Mouse (Mus musculus): ENCODE results near the gene Pold4. TPM values are rescaled to one million over a fixed set of nuclear protein-coding genes. Genes with fewer than 3 reads are reported as not detected.

Pold4 gene
- total RNA-seq (2012; rRNA removed) (35.0 and 53.4 TPM in 2 replicates), total RNA-seq (2014; rRNA removed) (61.5 and 76.4 TPM in 2 replicates), polyA plus RNA-seq (2012; ENCODE audit: insufficient read length, low read depth) (35.1 and 36.8 TPM in 2 replicates)

- H3K4me1 ChIP-seq (ENCODE audit: control insufficient read depth in 1 of 2, insufficient read depth in 2 of 2): peaks cover 24 to 57% of the 10 kb centered on the region in 2 experiments
- H3K4me3 ChIP-seq (replicated peaks in 1 of 3; ENCODE audit: low read depth in 2 of 3, low read length in 2 of 3, poor library complexity in 1 of 3): peak within 1 kb of the TSS; percentile 63 to 75 (median 68)
- peak; percentile 99 for DNase-seq (ENCODE audit: extremely low read depth)
- peaks cover 0 to 5% of the 10 kb centered on the region in 2 experiments for H3K36me3 ChIP-seq (replicated peaks in 1 of 2; ENCODE audit: control insufficient read depth in 1 of 2, insufficient read depth in 1 of 2, low read length in 1 of 2)
- H3K9ac ChIP-seq (ENCODE audit: insufficient read depth, low read depth): peak within 1 kb of the TSS; percentile 82
- dilution Hi-C loops (cut with MboI; ENCODE audit: extremely low pct_ligation_motif_present, extremely low pct_unique_long_range_greater_than_20kb, low sequenced_read_pairs) (no loop called here), in situ Hi-C loops (cut with MboI; ENCODE audit: low pct_ligation_motif_present, low pct_unique_long_range_greater_than_20kb, low sequenced_read_pairs) (no loop called here)
- no peaks in the 10 kb centered on the region for H3K79me2 ChIP-seq (replicated peaks; ENCODE audit: control insufficient read depth, extremely low read depth, insufficient read depth, poor library complexity, severe bottlenecking)
- peak within 1 kb of the TSS; percentile 88 for H3K27ac ChIP-seq (ENCODE audit: insufficient read depth, low read depth)
- no peaks in the 10 kb centered on the region for H3K9me3 ChIP-seq (replicated peaks; ENCODE audit: low read length)
- H3K27me3 ChIP-seq (replicated peaks): peaks cover 8% of the 10 kb centered on the region
- peak within 1 kb of the TSS; percentile 95 for H3K4me2 ChIP-seq (ENCODE audit: insufficient read depth, low read depth, poor library complexity, severe bottlenecking)
- TF ChIP-seq RAD21 (IDR thresholded peaks at IDR 0.05; ENCODE audit: low read depth, low read length) (no peak), BHLHE40 (IDR thresholded peaks at IDR 0.05; ENCODE audit: low read depth, low read length) (no peak; the same call in 1 of the 2 replicates), CHD1 (IDR thresholded peaks at IDR 0.05; ENCODE audit: low read depth, low read length) (0 out of 2 replicates have a peak, but pooled peaks have one; percentile 43), SIN3A (IDR thresholded peaks at IDR 0.05; ENCODE audit: low read length) (peak; percentile 72), KAT2A (IDR thresholded peaks at IDR 0.05; ENCODE audit: insufficient replicate concordance, low read length) (peak; percentile 86; the same call in 1 of the 2 replicates), ZKSCAN1 (IDR thresholded peaks at IDR 0.05; ENCODE audit: borderline replicate concordance, low read depth, low read length) (no peak), TCF12 (IDR thresholded peaks at IDR 0.05; ENCODE audit: low read depth, low read length) (peak; percentile 79), ETS1 (conservative IDR thresholded peaks at IDR 0.05; ENCODE audit: low read depth, low read length) (peak; percentile 88), MXI1 (IDR thresholded peaks at IDR 0.05; ENCODE audit: low read depth, low read length) (peak; percentile 48; the same call in 1 of the 2 replicates), HCFC1 (IDR thresholded peaks at IDR 0.05; ENCODE audit: low read depth, low read length) (peak; percentile 67), SMC3 (IDR thresholded peaks at IDR 0.05; ENCODE audit: low read depth, low read length) (no peak), POLR2A (IDR thresholded peaks at IDR 0.05; ENCODE audit: low read depth, low read length) (peak; percentile 64; the same call in 1 of the 2 replicates), MAZ (IDR thresholded peaks at IDR 0.05; ENCODE audit: low read depth, low read length) (peak; percentile 76; the same call in 1 of the 2 replicates), GABPA (IDR thresholded peaks at IDR 0.05; ENCODE audit: insufficient replicate concordance, low read depth, low read length) (no peak), RCOR1 (conservative IDR thresholded peaks at IDR 0.05; ENCODE audit: low read depth, low read length) (peak; percentile 95), ZC3H11A (IDR thresholded peaks at IDR 0.05; ENCODE audit: low read depth, low read length) (no peak), CHD2 (IDR thresholded peaks at IDR 0.05; ENCODE audit: low read length) (peak; percentile 79), IRF4 (IDR thresholded peaks at IDR 0.05; ENCODE audit: low read depth, low read length) (peak; percentile 97), ZNF384 (IDR thresholded peaks at IDR 0.05; ENCODE audit: low read depth, low read length) (no peak), ELF1 (IDR thresholded peaks at IDR 0.05; ENCODE audit: low read depth, low read length) (peak; percentile 88), USF2 (conservative IDR thresholded peaks at IDR 0.05; ENCODE audit: low read depth, low read length) (no peak), MYC (IDR thresholded peaks at IDR 0.05; ENCODE audit: low read depth, low read length) (0 out of 2 replicates have a peak, but pooled peaks have one; percentile 23), MEF2A (IDR thresholded peaks at IDR 0.05; ENCODE audit: borderline replicate concordance, low read depth, low read length) (peak; percentile 85), USF1 (IDR thresholded peaks at IDR 0.05; ENCODE audit: low read depth, low read length) (no peak), POLR2AphosphoS2 (IDR thresholded peaks at IDR 0.05; ENCODE audit: low read depth, low read length) (peak; percentile 80; the same call in 1 of the 2 replicates), JUN (IDR thresholded peaks at IDR 0.05; ENCODE audit: insufficient read depth, low read depth, low read length) (no peak), UBTF (IDR thresholded peaks at IDR 0.05; ENCODE audit: low read depth, low read length) (no peak), PAX5 (IDR thresholded peaks at IDR 0.05; ENCODE audit: low read length) (no peak), NELFE (IDR thresholded peaks at IDR 0.05; ENCODE audit: low read depth, low read length) (peak; percentile 76), TBP (conservative IDR thresholded peaks at IDR 0.05; ENCODE audit: low read depth, low read length) (no peak; the same call in 1 of the 2 replicates), E2F4 (IDR thresholded peaks at IDR 0.05; ENCODE audit: insufficient replicate concordance, low read depth, low read length) (no peak), MAX (IDR thresholded peaks at IDR 0.05; ENCODE audit: low read length) (no peak; the same call in 1 of the 2 replicates), ZMIZ1 (IDR thresholded peaks at IDR 0.05; ENCODE audit: low read depth, low read length) (peak; percentile 43; the same call in 1 of the 2 replicates), JUND (conservative IDR thresholded peaks at IDR 0.05; ENCODE audit: low read depth, low read length) (peak; percentile 28; the same call in 1 of the 2 replicates), MAFK (IDR thresholded peaks at IDR 0.05; ENCODE audit: insufficient replicate concordance, low read length) (peak; percentile 85), NRF1 (IDR thresholded peaks at IDR 0.05; ENCODE audit: low read depth, low read length) (0 out of 2 replicates have a peak, but pooled peaks have one; percentile 3)
Measured at GRCm38 (mm10) chr19:4231253-4232185, at the start of gene Pold4. TSS of gene Pold4 (plus strand) at chr19:4231899.

Measured in CH12.LX (cell line).